Mouse (Mus musculus): ENCODE results near the gene Gins2. TPM values are rescaled to one million over a fixed set of nuclear protein-coding genes. Genes with fewer than 3 reads are reported as not detected.

Gins2 gene
- polyA plus RNA-seq, 1 experiment from 2014 or later: 76.5 TPM

DNA sequence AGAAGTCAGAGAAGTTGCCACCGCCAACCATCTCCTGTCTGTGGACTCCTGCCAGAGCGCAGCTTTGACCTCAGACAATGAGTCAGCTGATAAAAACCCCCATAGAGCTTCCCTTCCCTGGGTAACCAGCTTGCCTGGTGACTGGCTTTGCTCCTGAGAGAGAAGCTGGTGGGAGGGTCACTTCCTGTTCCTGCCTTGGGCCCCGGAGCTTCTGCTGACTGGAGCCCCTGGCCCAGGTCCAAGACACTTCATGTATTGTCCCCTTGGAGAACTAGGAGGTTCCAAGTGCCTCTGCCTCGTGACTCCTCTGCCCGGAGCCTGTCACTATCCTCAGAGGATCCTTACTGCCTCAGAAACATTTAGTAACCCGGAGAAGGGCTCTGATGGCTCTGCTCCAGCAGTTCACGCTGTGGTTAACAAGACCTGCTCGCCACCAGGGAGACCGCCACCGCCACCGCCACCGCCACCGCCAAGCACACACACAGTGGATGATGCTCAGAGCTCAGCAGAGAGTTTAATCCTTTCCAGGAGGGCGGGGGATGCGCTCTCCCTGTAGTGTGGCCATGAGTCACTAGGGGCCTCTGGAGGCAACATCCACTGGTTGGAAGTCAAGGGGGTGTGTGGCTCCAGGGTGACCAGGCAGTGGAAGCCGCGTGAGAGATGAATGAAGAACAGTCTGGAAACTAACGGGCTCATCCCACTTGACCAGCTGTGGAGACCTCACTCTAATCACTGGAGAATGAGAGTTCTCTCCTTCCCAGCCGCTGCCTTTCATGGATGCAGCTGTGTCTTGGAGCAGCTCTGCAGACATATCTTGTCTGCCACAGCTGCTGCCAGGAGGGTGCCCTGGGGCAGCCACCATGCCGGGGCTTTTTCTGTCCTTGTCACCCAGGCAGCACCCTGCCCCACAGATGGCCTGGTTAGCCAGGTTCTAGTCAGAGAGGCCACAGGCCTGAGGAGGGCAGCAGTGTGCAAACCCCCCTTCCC, 25.0 kb downstream of the Gins2 start:
- Histone ChIP-seq H3K27me3 (ENCODE audit: control insufficient read depth, insufficient read depth, low read length) (no peaks in the 10 kb centered on the region), H3K27ac (ENCODE audit: low read length) (peak overlapping the region; percentile 85), H3K36me3 (ENCODE audit: control insufficient read depth, insufficient read depth, low read length) (peaks cover 28% of the 10 kb centered on the region), H3K4me1 (ENCODE audit: control insufficient read depth, insufficient read depth, low read length) (peaks cover 31% of the 10 kb centered on the region), H3K4me3 (replicated peaks; ENCODE audit: low read length) (no peak overlapping the region), H3K9me3 (replicated peaks; ENCODE audit: control insufficient read depth, low read length) (no peaks in the 10 kb centered on the region), H3K9ac (ENCODE audit: low read length) (peak overlapping the region; percentile 53; the same call in 1 of the 2 replicates), H3K4me2 (ENCODE audit: low read depth, low read length) (peak overlapping the region; percentile 46)
- WGBS: 29% methylated on average over 20 of the region's 20 CpGs
- peak; percentile 71 for ATAC-seq (ENCODE audit: insufficient read depth, low FRiP score)

DNA sequence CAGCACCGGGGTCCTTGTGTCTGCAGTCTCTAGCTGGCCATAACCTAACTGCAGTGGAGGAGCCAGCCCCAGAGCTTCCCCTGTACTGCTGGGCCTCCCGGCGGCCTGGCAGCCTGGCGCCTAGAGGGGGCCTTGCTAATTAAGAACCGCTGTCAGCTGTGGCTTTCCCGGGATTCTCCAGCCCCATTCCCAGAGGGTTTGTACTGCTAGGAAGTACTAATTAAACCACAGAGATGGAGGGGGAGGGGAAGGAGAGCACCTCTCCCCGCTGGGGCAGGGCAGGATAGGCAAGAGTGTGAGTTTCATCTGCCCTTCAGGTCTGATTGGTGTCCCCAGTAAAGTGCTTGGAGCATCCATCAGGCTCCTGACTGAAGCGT, 25.8 kb downstream of the Gins2 start:
- no peak overlapping the region for H3K4me3 ChIP-seq (replicated peaks; ENCODE audit: low read length)
- H3K27ac ChIP-seq (ENCODE audit: low read length): peak overlapping the region; percentile 85
- no peaks in the 10 kb centered on the region for H3K27me3 ChIP-seq (ENCODE audit: control insufficient read depth, insufficient read depth, low read length)
- ATAC-seq (ENCODE audit: insufficient read depth, low FRiP score): peak; percentile 8; the same call in 1 of the 2 replicates
- peaks cover 33% of the 10 kb centered on the region for H3K4me1 ChIP-seq (ENCODE audit: control insufficient read depth, insufficient read depth, low read length)
- peak overlapping the region; percentile 53; the same call in 1 of the 2 replicates for H3K9ac ChIP-seq (ENCODE audit: low read length)
- H3K4me2 ChIP-seq (ENCODE audit: low read depth, low read length): no peak overlapping the region; the same call in 1 of the 2 replicates
- H3K36me3 ChIP-seq (ENCODE audit: control insufficient read depth, insufficient read depth, low read length): peaks cover 21% of the 10 kb centered on the region
- no peaks in the 10 kb centered on the region for H3K9me3 ChIP-seq (replicated peaks; ENCODE audit: control insufficient read depth, low read length)
- WGBS: 34% methylated on average over 8 of the region's 8 CpGs

DNA sequence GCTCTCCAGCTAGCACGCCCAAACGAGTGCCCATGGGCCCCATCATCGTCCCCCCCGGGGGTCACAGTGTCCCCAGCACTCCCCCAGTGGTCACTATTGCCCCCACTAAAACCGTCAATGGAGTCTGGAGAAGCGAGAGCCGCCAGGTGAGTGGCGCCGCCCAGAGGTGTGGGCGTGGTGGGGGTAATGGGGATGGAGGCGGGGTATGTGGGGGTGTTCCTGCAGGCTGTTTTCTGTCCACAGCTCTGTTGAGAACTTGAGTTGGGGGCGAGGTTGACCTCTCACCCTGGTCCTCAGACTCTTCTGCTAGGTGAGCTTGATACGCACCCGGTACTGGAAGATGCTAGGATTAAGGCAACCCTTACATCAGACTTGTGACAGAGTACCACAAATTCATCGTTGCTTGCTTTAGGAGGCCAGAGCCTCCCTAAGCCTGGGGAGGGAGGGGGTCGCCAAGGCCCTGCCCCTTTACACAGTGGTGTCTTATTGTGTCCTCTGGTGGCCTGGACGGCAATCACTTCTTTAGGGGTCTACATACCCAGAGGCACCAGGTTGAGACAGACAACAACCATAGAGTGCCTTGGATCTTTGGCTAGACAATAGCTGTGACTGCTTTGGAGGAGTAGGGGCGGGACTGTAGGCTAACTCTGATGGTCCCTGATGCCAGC, 26.3 kb downstream of the Gins2 start:
- ATAC-seq (ENCODE audit: insufficient read depth, low FRiP score): no peak
- peaks cover 33% of the 10 kb centered on the region for H3K4me1 ChIP-seq (ENCODE audit: control insufficient read depth, insufficient read depth, low read length)
- H3K36me3 ChIP-seq (ENCODE audit: control insufficient read depth, insufficient read depth, low read length): peaks cover 15% of the 10 kb centered on the region
- peak overlapping the region; percentile 53; the same call in 1 of the 2 replicates for H3K9ac ChIP-seq (ENCODE audit: low read length)
- H3K27me3 ChIP-seq (ENCODE audit: control insufficient read depth, insufficient read depth, low read length): no peaks in the 10 kb centered on the region
- WGBS: 84% methylated on average over 18 of the region's 18 CpGs
- H3K27ac ChIP-seq (ENCODE audit: low read length): peak overlapping the region; percentile 85
- no peaks in the 10 kb centered on the region for H3K9me3 ChIP-seq (replicated peaks; ENCODE audit: control insufficient read depth, low read length)
- H3K4me2 ChIP-seq (ENCODE audit: low read depth, low read length): no peak overlapping the region
- H3K4me3 ChIP-seq (replicated peaks; ENCODE audit: low read length): no peak overlapping the region

DNA sequence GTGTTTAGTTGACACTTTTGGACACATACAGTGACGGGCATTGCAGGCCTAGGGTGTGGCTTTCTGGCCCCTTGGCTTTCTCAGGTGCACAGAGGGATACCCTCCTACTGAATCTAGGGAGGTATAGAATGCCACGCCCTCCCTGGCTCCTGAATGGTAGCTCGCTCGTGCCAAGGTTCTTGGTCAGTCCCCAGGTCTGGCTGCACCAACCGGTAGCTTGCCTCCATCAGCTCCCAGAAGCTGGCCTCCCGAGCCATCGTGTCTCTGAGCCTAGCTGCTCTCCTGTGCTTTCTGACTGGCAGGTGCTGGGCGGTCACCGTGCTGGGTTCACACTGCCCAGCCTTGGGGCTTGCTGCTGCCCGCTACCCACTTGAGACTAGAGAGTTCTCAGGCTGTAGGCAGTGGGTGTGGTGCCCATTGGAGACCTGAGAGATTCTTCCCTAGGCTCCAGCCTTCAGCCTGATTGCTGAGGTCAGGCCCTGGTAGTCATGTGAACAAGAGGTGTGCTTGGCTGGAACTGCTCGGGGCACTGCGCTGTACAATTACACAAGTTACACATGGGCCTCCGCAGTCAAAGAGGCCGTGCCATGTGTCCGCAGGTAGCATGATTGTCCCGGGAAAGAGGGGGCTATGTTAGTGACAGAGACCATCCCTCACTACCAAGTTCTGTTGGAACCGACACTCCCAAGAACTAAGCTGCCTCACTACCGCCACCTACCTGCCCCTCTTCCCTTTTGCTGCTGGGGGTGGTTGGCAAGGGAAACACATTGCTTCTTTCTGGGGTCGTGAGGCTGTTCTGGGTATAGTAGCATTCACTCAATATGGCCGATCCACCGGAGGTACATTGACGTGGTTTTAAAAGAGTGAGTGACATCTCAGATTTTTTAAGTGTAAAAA, 27.3 kb downstream of the Gins2 start:
- no peaks in the 10 kb centered on the region for H3K27me3 ChIP-seq (ENCODE audit: control insufficient read depth, insufficient read depth, low read length)
- no peak overlapping the region for H3K9ac ChIP-seq (ENCODE audit: low read length)
- H3K4me2 ChIP-seq (ENCODE audit: low read depth, low read length): no peak overlapping the region
- peaks cover 41% of the 10 kb centered on the region for H3K4me1 ChIP-seq (ENCODE audit: control insufficient read depth, insufficient read depth, low read length)
- ATAC-seq (ENCODE audit: insufficient read depth, low FRiP score): no peak
- 78% methylated on average over 22 of the region's 22 CpGs for WGBS
- H3K4me3 ChIP-seq (replicated peaks; ENCODE audit: low read length): no peak overlapping the region
- H3K9me3 ChIP-seq (replicated peaks; ENCODE audit: control insufficient read depth, low read length): no peaks in the 10 kb centered on the region
- no peak overlapping the region for H3K27ac ChIP-seq (ENCODE audit: low read length)
- H3K36me3 ChIP-seq (ENCODE audit: control insufficient read depth, insufficient read depth, low read length): peaks cover 6% of the 10 kb centered on the region; the same call in 1 of the 2 replicates

DNA sequence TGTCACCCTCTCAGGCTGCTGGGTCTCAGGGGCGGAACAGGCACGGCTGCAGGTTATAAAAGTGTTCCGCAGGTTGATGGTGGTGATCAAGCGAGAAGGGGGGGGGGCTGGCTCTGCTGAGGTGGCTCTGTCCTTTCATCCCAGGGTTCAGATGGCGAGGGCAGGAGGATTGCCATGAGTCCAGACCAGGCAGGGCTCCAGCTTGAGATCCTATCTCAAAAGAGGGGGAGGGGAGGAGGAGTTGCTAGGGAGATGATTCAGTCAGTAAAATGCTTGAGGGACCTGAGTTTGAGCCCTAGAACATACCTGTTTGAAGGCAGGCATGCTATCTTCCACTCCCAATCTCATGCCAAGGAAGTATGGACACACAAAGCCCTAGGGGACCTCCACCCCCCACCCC, 28.6 kb downstream of the Gins2 start:
- ATAC-seq (ENCODE audit: insufficient read depth, low FRiP score): no peak
- Histone ChIP-seq H3K4me3 (replicated peaks; ENCODE audit: low read length) (no peak overlapping the region), H3K27ac (ENCODE audit: low read length) (no peak overlapping the region), H3K9me3 (replicated peaks; ENCODE audit: control insufficient read depth, low read length) (no peaks in the 10 kb centered on the region), H3K4me1 (ENCODE audit: control insufficient read depth, insufficient read depth, low read length) (peaks cover 50% of the 10 kb centered on the region), H3K27me3 (ENCODE audit: control insufficient read depth, insufficient read depth, low read length) (no peaks in the 10 kb centered on the region), H3K4me2 (ENCODE audit: low read depth, low read length) (no peak overlapping the region), H3K36me3 (ENCODE audit: control insufficient read depth, insufficient read depth, low read length) (no peaks in the 10 kb centered on the region), H3K9ac (ENCODE audit: low read length) (no peak overlapping the region)
- WGBS: 92% methylated on average over 5 of the region's 5 CpGs

DNA sequence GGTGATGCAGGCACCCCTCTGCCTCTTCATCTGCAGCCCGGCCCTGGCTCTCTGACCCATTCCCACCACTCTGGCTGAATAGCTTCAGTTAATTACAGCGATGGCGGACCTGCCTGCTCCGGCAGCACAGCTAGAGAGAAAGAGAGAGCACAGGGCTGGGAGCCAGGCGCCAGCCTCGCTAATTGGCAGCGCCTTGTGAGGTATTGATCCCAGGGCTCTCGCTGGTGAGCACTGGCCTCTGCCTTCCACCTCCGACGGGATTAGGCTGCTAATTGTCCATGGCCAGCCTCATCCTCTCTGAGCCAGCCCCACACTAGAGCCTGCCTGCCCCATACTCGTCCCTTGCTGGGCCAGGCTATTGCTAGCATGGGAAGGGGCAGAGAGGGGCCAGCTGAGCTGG, 29.4 kb downstream of the Gins2 start:
- no peak overlapping the region for H3K9ac ChIP-seq (ENCODE audit: low read length)
- H3K9me3 ChIP-seq (replicated peaks; ENCODE audit: control insufficient read depth, low read length): no peaks in the 10 kb centered on the region
- no peaks in the 10 kb centered on the region for H3K36me3 ChIP-seq (ENCODE audit: control insufficient read depth, insufficient read depth, low read length)
- no peak for ATAC-seq (ENCODE audit: insufficient read depth, low FRiP score)
- peaks cover 44% of the 10 kb centered on the region for H3K4me1 ChIP-seq (ENCODE audit: control insufficient read depth, insufficient read depth, low read length)
- no peak overlapping the region for H3K4me2 ChIP-seq (ENCODE audit: low read depth, low read length)
- WGBS: 60% methylated on average over 11 of the region's 11 CpGs
- no peak overlapping the region for H3K4me3 ChIP-seq (replicated peaks; ENCODE audit: low read length)
- H3K27me3 ChIP-seq (ENCODE audit: control insufficient read depth, insufficient read depth, low read length): no peaks in the 10 kb centered on the region
- H3K27ac ChIP-seq (ENCODE audit: low read length): no peak overlapping the region

DNA sequence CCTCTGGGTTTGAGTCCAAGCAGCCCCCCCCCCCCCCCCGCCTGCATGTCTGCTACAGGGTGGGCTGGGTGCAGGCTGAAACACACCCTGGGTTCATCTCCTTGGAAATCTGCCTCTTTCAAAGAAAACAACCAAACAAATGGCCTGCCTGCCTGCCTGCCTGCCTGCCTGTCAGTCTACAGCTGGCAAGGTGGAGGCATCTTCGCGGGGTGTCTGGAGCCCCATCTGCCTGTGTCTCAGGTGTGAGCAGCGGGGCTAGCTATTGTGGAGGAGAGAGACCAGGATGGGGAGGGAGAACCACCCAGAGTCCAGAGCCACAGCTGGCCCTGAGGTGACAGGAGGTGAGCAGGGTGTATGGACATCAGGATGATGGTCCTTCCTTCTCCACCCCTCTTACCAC, 30.9 kb downstream of the Gins2 start:
- Histone ChIP-seq H3K27ac (ENCODE audit: low read length) (no peak overlapping the region), H3K9me3 (replicated peaks; ENCODE audit: control insufficient read depth, low read length) (no peaks in the 10 kb centered on the region), H3K27me3 (ENCODE audit: control insufficient read depth, insufficient read depth, low read length) (no peaks in the 10 kb centered on the region), H3K36me3 (ENCODE audit: control insufficient read depth, insufficient read depth, low read length) (0 out of 2 replicates have a peak, but pooled peaks cover 3% of the 10 kb centered on the region), H3K4me2 (ENCODE audit: low read depth, low read length) (no peak overlapping the region), H3K4me1 (ENCODE audit: control insufficient read depth, insufficient read depth, low read length) (peaks cover 30% of the 10 kb centered on the region), H3K9ac (ENCODE audit: low read length) (no peak overlapping the region), H3K4me3 (replicated peaks; ENCODE audit: low read length) (no peak overlapping the region)
- no peak for ATAC-seq (ENCODE audit: insufficient read depth, low FRiP score)
- WGBS: 65% methylated on average over 3 of the region's 4 CpGs

DNA sequence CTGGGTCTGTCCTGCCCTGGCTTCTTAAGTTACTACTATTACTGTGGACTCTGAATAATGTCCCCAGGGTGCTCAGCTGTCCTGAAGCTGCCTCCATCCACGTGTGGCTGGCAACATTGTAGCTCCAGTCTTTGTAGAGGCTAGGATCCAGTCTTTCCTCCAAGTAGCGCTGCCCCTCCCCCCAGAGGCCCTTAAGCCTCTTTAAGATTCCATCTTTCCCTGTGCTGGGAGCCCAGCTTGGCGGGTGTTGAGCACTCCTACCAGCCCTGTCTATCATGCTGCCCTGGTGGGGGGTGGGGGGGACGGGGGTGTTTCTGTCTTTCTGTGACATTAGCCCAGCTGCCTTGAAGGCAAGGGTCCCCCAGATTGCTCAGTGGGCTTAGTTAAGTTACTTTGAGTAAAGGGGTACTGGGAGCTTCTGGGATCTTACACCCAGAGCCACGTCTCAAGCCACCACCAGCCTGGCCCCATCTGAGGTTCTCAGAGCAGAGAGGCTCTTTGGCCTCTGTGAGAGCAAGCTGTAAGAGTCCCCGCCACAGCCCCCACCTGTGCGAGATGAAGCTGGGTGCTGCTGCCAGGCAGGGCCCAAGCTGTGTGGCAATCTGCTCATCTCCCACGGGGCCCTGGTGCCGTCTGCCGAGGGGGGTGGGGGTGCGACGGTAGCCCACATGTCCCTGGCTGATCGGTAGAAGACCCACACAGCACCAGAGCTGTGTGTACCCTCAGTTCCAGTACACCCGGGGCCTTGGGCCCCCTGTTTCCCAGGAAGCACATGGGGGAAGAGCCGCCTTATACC, 31.7 kb downstream of the Gins2 start:
- H3K9me3 ChIP-seq (replicated peaks; ENCODE audit: control insufficient read depth, low read length): no peaks in the 10 kb centered on the region
- no peak overlapping the region for H3K4me3 ChIP-seq (replicated peaks; ENCODE audit: low read length)
- peaks cover 22% of the 10 kb centered on the region for H3K4me1 ChIP-seq (ENCODE audit: control insufficient read depth, insufficient read depth, low read length)
- no peak overlapping the region for H3K9ac ChIP-seq (ENCODE audit: low read length)
- 72% methylated on average over 15 of the region's 15 CpGs for WGBS
- H3K4me2 ChIP-seq (ENCODE audit: low read depth, low read length): no peak overlapping the region
- H3K36me3 ChIP-seq (ENCODE audit: control insufficient read depth, insufficient read depth, low read length): 0 out of 2 replicates have a peak, but pooled peaks cover 3% of the 10 kb centered on the region
- no peak for ATAC-seq (ENCODE audit: insufficient read depth, low FRiP score)
- no peak overlapping the region for H3K27ac ChIP-seq (ENCODE audit: low read length)
- no peaks in the 10 kb centered on the region for H3K27me3 ChIP-seq (ENCODE audit: control insufficient read depth, insufficient read depth, low read length)
